Mouse (Mus musculus): ENCODE data around the gene Ube2v1.
"Not testable (repeated sequence)": the region's sequence is repeated elsewhere in the genome, so short reads cannot be mapped to it uniquely, and the experiment has no call there.

Gene Ube2v1

DNA sequence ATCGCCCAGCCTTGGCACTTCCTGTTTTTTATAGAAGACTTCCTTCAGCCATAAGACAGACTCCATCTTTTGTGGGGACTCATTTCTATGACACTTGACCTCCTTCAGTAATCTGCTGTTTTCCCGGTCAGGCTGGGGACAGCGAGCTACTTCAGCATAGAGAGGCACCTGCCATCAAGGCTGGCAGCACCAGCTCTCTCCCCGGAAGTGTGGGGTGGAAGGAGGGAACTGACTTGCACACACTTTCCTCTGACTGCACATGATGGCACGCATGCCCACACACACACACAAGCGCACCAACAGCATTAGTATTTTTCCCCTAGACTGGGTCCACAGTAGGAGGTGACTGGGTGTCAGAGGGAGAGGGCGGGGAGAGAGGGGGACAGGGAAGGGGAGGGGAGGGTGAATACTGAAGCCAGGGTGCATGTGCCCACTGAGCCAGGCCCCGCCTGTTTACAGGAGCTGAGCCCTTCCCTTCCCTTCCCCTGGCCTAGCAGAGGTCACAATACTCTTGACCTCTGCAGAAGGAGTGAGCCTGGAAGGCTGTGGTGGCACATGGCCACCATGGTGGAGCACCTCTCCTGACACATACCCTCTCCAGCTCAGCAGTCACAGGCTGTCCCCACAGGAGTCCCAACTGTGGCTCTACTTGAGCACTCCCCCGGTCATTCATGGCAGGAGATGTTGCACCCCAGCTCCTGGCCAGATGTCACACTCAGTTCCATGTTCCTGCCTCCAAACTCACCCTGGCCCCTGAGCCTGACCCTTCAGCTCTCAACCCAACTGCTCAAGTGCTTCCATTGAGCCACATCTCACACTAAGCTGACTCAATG lies 10.4 kb downstream of the Ube2v1 start:
- no peak for DNase-seq

GRCm38 (mm10) chr2:167617472-167617871 lies 14.4 kb downstream of the Ube2v1 start:
- no peak for DNase-seq

- no peak for DNase-seq
Observed at GRCm38 (mm10) chr2:167617034-167617433, 14.9 kb downstream of the Ube2v1 start.

DNA sequence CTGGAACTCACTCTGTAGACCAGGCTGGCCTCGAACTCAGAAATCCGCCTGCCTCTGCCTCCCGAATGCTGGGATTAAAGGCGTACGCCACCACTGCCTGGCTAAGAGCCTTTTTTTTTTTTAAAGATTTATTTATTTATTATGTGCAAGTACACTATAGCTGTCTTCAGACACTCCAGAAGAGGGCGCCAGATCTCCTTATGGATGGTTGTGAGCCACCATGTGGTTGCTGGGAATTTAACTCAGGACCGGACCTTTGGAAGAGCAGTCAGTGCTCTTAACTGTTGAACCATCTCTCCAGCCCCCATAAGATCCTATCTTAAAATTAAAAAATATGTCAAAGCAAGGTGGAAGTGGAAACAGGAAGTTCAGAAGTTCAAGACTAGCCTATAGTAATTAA lies 18.6 kb downstream of the Ube2v1 start:
- DNase-seq: not testable (repeated sequence)

- DNase-seq: no peak
Observed at GRCm38 (mm10) chr2:167612122-167612521, 19.8 kb downstream of the Ube2v1 start.

DNA sequence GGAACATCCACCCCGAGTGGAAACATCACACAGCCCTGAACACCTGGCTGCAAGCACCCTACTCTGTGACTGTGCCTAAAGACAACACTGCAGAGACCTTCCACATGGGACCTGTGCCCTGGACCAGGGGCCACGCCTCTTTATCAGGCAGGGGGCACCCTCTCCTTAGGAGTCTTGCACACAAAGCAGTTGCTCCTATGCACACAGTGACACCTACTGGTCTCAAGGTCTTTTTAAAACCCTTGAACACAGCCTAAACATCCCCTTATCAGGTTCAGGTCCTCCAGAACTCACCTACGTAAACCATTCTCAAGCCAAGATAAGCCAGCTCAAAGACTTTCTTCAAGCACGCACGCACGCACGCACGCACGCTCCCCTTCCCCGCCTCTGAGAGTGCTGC lies 20.6 kb downstream of the Ube2v1 start:
- no peak for DNase-seq

DNA sequence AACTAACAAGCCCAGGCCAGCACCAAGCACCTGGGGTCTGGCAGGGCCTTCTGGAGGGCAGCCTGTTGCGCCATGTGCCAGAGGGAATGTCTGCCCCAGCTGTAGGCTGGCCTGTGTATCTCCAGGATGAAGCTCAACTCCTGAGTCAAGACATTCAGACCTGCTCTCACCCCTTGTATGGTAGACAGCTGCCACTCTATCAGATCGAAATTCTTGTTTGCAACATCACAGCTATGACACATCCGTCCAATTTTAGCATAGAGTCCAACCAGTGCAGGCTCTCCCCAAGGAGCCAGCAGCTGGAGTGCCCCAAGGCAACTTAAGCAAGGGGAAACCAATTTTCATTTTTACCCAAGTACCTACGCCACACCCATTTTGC lies 25.2 kb downstream of the Ube2v1 start:
- no peak for DNase-seq

DNA sequence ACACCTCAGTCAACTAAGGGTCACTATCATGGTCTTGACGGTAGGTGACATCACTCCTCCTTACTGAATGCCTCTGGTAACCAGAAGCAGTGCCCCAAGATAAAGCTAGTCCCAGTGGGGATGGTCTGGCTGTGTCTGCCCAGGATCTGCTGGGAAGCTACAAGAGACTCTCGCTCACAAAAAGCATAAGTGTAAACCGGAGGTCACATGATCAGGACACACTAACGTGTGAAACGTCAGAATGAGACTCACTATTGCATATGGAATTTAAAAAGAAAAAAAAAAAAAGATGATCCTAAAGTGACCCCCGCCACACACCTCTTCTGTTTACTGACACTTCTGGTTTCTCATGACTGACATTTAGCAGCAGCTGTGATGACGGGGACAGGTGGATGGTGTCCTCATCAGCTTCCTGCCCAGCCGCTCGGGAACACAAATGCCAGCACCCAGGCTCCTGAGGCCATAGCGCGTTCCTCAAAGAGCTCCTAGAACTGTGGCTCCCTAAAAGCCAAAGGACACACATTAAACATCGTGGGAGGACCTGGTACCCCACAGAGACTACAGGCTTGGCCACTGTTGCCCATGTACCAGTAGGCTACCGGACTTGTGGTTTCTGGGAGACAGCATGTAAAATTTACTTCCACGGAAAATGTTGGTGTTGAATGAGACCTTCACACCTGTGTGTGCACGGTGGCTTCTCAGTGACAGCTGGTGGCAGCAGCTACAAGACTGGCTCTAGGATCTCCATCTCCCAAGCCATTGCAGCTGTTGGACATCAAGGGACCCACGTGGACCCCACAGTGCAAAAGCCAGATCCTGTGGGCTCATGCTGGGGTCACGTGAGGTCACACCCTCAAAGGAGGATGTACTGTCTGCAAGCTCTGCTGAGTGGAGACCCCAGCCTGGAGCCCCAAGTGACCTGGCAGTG lies 25.8 kb downstream of the Ube2v1 start:
- no peak for DNase-seq

- DNase-seq: peak; percentile 73 to 86
Observed at GRCm38 (mm10) chr2:167605178-167605794, 26.6 kb downstream of the Ube2v1 start.

DNA sequence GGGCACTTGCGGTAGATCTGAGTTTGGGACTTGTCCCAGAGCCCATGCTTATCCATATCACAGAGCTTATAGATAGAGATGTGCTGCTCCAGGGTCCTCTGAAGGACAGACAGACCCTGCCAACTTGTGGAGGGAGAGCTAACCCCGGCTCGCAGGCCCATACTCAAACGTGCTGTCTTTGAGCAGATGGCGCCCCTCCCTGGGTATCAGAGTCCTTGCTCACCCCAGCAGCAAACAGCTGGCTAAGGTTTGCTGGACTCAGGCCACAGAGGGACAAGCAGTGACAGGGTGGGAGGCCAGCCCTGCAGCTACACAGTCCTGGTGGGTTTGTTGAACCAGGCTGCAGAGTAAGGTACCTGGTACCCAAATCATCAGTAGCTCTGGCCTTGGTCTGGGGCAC lies 28.9 kb downstream of the Ube2v1 start:
- no peak for DNase-seq

- DNase-seq: no peak
Observed at GRCm38 (mm10) chr2:167602364-167602763, 29.5 kb downstream of the Ube2v1 start.

DNA sequence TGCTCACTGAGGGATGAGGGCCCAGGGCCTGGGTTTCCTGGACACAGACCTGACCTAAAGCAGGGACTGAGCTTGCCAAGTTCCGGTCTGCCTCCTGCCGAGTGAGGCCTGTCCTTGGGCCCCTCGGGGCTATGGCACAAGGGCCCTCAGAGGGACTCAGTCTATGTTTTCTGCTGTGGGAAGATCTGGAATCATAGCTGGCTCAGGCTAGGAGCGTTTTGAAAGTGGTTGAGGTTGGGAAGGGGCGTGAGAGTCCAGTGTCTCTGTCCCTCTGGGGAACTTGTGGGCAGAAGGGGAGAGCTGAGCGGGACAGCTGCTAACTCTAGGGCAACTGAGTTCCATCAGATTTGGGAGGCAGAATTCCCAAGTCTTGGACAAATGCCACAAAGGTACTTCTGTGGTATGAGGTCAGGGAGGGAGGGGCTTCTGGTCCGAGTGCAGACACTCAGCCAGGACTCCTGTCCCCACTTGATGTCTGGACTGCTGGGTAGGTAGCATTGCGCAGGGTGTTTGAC lies 31.4 kb downstream of the Ube2v1 start:
- DNase-seq: no peak

GRCm38 (mm10) chr2:167599917-167600316 lies 32.0 kb downstream of the Ube2v1 start:
- DNase-seq: no peak

GRCm38 (mm10) chr2:167599195-167599594 lies 32.7 kb downstream of the Ube2v1 start:
- no peak for DNase-seq

- no peak for DNase-seq
Observed at GRCm38 (mm10) chr2:167597492-167598186, 34.3 kb downstream of the Ube2v1 start.

- DNase-seq: no peak
Observed at GRCm38 (mm10) chr2:167596726-167597491, 35.0 kb downstream of the Ube2v1 start.

GRCm38 (mm10) chr2:167596262-167596661 lies 35.6 kb downstream of the Ube2v1 start:
- DNase-seq: no peak

GRCm38 (mm10) chr2:167595761-167596171 lies 36.1 kb downstream of the Ube2v1 start:
- DNase-seq: no peak

DNA sequence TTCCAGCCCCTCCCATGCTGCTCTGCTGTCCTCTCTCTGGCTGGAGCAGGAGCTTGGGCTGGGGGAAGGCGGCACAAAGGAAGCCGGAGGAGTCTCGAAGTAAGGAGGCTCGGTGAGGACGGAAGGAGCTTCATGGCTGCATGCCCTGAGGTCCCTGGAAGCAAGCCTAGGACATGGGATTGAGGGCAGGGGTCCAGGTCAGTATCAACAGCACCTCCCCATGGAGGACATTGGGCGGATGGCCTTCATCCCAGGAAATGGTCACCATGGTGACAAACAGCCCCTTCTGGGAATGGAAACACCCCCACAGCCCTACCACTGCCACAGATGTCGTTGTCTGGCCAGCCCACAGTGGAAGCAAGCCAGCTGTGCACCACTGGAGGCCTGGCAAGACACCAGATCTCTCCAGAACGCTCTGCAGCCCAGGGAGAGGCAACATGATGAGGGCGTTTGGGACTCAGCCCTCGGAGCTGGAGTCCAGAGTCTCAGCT lies 37.4 kb downstream of the Ube2v1 start:
- DNase-seq: peak; percentile 24 to 42

GRCm38 (mm10) chr2:167593551-167594250 lies 38.2 kb downstream of the Ube2v1 start:
- DNase-seq: no peak

Data from spleen, adult 18-20 months (tissue).